In the genomic region with DNA sequence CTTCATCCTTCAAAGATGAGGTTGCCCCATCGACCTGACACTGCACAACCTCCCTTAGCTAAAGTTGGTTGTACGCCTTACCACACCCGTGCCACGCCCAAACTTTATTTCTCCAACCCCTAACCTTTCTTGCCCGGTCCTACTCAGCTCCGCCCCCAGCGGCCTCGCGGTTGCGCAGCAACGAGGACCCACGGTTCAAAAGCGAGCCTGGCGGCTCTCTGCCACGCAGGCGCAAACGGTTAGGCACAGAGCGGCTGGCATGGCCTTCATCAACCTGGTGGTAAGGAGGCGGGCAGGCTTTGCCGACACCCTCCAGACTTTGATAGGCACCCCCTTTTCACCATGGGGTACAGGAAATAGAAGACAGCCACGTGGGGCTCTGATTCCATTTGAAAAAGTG, we compare ENCODE assay signal across 9 mouse cellular contexts. TPM values are rescaled to one million over a fixed set of nuclear protein-coding genes. Genes with fewer than 3 reads are reported as not detected.
A peak's percentile ranks its signal among the peaks of the same experiment; 100 is the strongest.
DNase-seq lines count a peak whose midpoint lies in the region; ATAC-seq and TF ChIP-seq lines count a peak whose summit lies in the region.
"Had no signal": no experiment of that assay in that cellular context is flagged by ENCODE, and none has a peak within 500 bp of the region (broad histone marks: within the 10 kb centered on the region; RNA-seq: fewer than 3 reads in every experiment).

A gene (plus strand): TSS at position 209 of the 400 bp plus-strand sequence.

- H3K27me3 ChIP-seq in heart, embryonic 10.5 days (ENCODE audit: insufficient read depth, poor library complexity, severe bottlenecking): no peaks in the 10 kb centered on the region
- no peaks in the 10 kb centered on the region for H3K27me3 ChIP-seq in liver, postnatal 0 days (ENCODE audit: insufficient read depth, low read length)
- H3K27me3 ChIP-seq in neural tube, embryonic 14.5 days (ENCODE audit: control insufficient read depth, insufficient read depth, low read length): no peaks in the 10 kb centered on the region

- TF ChIP-seq POLR2A in brain, embryonic 14.5 days (IDR thresholded peaks at IDR 0.05; ENCODE audit: borderline replicate concordance, extremely low read depth, insufficient read depth, insufficient read length, poor library complexity, severe bottlenecking): no peak

- peak within 1 kb of the TSS; percentile 43 for H3K4me3 ChIP-seq in heart, embryonic 10.5 days
- H3K4me3 ChIP-seq in liver, postnatal 0 days (ENCODE audit: low read depth, low read length): no peak within 1 kb of the TSS
- H3K4me3 ChIP-seq in neural tube, embryonic 14.5 days (ENCODE audit: low read depth, low read length): no peak within 1 kb of the TSS

- TF ChIP-seq EP300 in liver, postnatal 0 days (IDR thresholded peaks at IDR 0.05; ENCODE audit: low read depth): no peak

- no peaks in the 10 kb centered on the region for H3K9me3 ChIP-seq in heart, embryonic 10.5 days
- no peaks in the 10 kb centered on the region for H3K9me3 ChIP-seq in liver, postnatal 0 days (ENCODE audit: low read length)
- H3K9me3 ChIP-seq in neural tube, embryonic 14.5 days (ENCODE audit: control insufficient read depth, low read length): no peaks in the 10 kb centered on the region

- no peak within 1 kb of the TSS for H3K9ac ChIP-seq in liver, postnatal 0 days (replicated peaks)
- H3K9ac ChIP-seq in neural tube, embryonic 14.5 days (replicated peaks; ENCODE audit: low read depth, low read length): no peak within 1 kb of the TSS

- 0 out of 2 replicates have a peak, but pooled peaks have one; percentile 17 for ATAC-seq in liver, postnatal 0 days
- ATAC-seq in neural tube, embryonic 14.5 days (ENCODE audit: low read depth): peak; percentile 66; the same call in 1 of the 2 replicates

- peaks cover 5% of the 10 kb centered on the region; the same call in 1 of the 2 replicates for H3K4me1 ChIP-seq in heart, embryonic 10.5 days
- no peaks in the 10 kb centered on the region for H3K4me1 ChIP-seq in liver, postnatal 0 days (ENCODE audit: insufficient read depth)
- no peaks in the 10 kb centered on the region for H3K4me1 ChIP-seq in neural tube, embryonic 14.5 days (ENCODE audit: control insufficient read depth, insufficient read depth, low read length)

- no peak within 1 kb of the TSS for H3K4me2 ChIP-seq in liver, postnatal 0 days (ENCODE audit: low read depth, low read length)
- H3K4me2 ChIP-seq in neural tube, embryonic 14.5 days (ENCODE audit: low read depth, low read length): peak within 1 kb of the TSS; percentile 30; the same call in 1 of the 2 replicates

- DNase-seq in heart, embryonic 10.5 days (ENCODE audit: low spot score): no peak
- DNase-seq in heart, adult 8-10 months (ENCODE audit: low spot score): no peak
- DNase-seq in brain, embryonic 14.5 days (ENCODE audit: low read depth): peak; percentile 58
- peak; percentile 54 for DNase-seq in forelimb bud, embryonic 11.5 days (ENCODE audit: low read depth, low spot score)
- DNase-seq in kidney, postnatal 10 days: peak; percentile 36
- peak; percentile 22 for DNase-seq in liver, postnatal 0 days
- DNase-seq in thymus, postnatal 14 days: peak; percentile 62

- H3K27ac ChIP-seq in heart, embryonic 10.5 days: 0 out of 2 replicates have a peak within 1 kb of the TSS, but pooled peaks have one; percentile 18
- H3K27ac ChIP-seq in liver, postnatal 0 days (ENCODE audit: low read depth): no peak within 1 kb of the TSS
- no peak within 1 kb of the TSS for H3K27ac ChIP-seq in neural tube, embryonic 14.5 days (ENCODE audit: low read depth, low read length)

- H3K36me3 ChIP-seq in heart, embryonic 10.5 days: no peaks in the 10 kb centered on the region
- H3K36me3 ChIP-seq in liver, postnatal 0 days (replicated peaks; ENCODE audit: insufficient read depth, low read length): no peaks in the 10 kb centered on the region
- H3K36me3 ChIP-seq in neural tube, embryonic 14.5 days (ENCODE audit: control insufficient read depth, insufficient read depth, low read length): no peaks in the 10 kb centered on the region

- WGBS in heart, embryonic 10.5 days: 22% methylated on average over 21 of the region's 21 CpGs
- WGBS in liver, postnatal 0 days (ENCODE audit: insufficient replicate concordance): 25% methylated on average over 21 of the region's 21 CpGs
- WGBS in neural tube, embryonic 14.5 days: 26% methylated on average over 21 of the region's 21 CpGs

- 0 out of 2 replicates have a peak, but pooled peaks have one; percentile 13 for TF ChIP-seq CTCF in brain, embryonic 14.5 days (IDR thresholded peaks at IDR 0.05; ENCODE audit: borderline replicate concordance, extremely low read depth, insufficient read depth, insufficient read length)
- TF ChIP-seq CTCF in liver, postnatal 0 days (IDR thresholded peaks at IDR 0.05; ENCODE audit: low read depth): no peak

RNA-seq across cellular contexts. Expression of the gene that starts here (rescaled TPM):
- polyA plus RNA-seq in heart, embryonic 10.5 days (2016; fragmentation: Nextera tagmentation; extraction: Ambion mirVana): 0.26 TPM in 1 of 2 replicates, not detected in the other
- total RNA-seq in heart, adult 8-10 months (2022): not detected
- polyA plus RNA-seq in brain, embryonic 14.5 days (2012; rRNA removed): 0.15 and 0.16 TPM in 2 replicates
- polyA plus RNA-seq in liver, postnatal 0 days (2015; fragmentation: Nextera tagmentation; extraction: Ambion mirVana): not detected in 2 replicates
- polyA plus RNA-seq in neural tube, embryonic 14.5 days (2014; fragmentation: Nextera tagmentation; extraction: Ambion mirVana): 0.19 and 0.27 TPM in 2 replicates
- polyA plus RNA-seq: liver, embryonic 16.5 days had no signal

Comparison
In these comparisons a context has a peak if more than half of its experiments do, and no peak if none do; other contexts are left out.
1. Peak in DNase-seq in brain, embryonic 14.5 days; RNA of the gene not detected or under 1 TPM.
2. Peak in DNase-seq and ATAC-seq in liver, postnatal 0 days; RNA of the gene not detected or under 1 TPM.
3. Peak in ATAC-seq and H3K4me2 ChIP-seq in neural tube, embryonic 14.5 days; RNA of the gene not detected or under 1 TPM.
4. DNase-seq: peak in forelimb bud, embryonic 11.5 days (single experiment), kidney, postnatal 10 days (single experiment) and thymus, postnatal 14 days (single experiment); none in heart, embryonic 10.5 days (single experiment) and heart, adult 8-10 months (single experiment).